Mouse (Mus musculus) bone marrow macrophage, adult 2 months (primary cell): ENCODE results near the gene Lrrc8d.

Source experiments
- CTCF ChIP-seq: IDR thresholded peaks from 2 replicates; pipeline ENCODE4 v1.5.1; 2012; ENCODE audit warnings: low read depth, mild to moderate bottlenecking, low read length, moderate library complexity
- POLR2A ChIP-seq: IDR thresholded peaks from 2 replicates; pipeline ENCODE4 v1.6.1; 2012; ENCODE audit warnings: mild to moderate bottlenecking, low read depth, low read length, borderline replicate concordance

- no peak for TF ChIP-seq POLR2A
- TF ChIP-seq CTCF = no peak
Measured at GRCm38 (mm10) chr5:105801031-105801529, 101.3 kb downstream of the Lrrc8d start.
